Mouse (Mus musculus) right cerebral cortex, adult 2 months (tissue): ENCODE measurements around the gene Zfp825.
A peak's percentile ranks its signal among the peaks of the same experiment; 100 is the strongest.
"Not testable (repeated sequence)": the region's sequence is repeated elsewhere in the genome, so short reads cannot be mapped to it uniquely, and the experiment has no call there.

Source experiments
- DNase-seq, 2 experiments: peaks; one replicate each; pipeline ENCODE4 v3.0.0; 2021 to 2022; ENCODE audit warnings: low spot score in 2 of 2

The Zfp825 gene

DNA sequence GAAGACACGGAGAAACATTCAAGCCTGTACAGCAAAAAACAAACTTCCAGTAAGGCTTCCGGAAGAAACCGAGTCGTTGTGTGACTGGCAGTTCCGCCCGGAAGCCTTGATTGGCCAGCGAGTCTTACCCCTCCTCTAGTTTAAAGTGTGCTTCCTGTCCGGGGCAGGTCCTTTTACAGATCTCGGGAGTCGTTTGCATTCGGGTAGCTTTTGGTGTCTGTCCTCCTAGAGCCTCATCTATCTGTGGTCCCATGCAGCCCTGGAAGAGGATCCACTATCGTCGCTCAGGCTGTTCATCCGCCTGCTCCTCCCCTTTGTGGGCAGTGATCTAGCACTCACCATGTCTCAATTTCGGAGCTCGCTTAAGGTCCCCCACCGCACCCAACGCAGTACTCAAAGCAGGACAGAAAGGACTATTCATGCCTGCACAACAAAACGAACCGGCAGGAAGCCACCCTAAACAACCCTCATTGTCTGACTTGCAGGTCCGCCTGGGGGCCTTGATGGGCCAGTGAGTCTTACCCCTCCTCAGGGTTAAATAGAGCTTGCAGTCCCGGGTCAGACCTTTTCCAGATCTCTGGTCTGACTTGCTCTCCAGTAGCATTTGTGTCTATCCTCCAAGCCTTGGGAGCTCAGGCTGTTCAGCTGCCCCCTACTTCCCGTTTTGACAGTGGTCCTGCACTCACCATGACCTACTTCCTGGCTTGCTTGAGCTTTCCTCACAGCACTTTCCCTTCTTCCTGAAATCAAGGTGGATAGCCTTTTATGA lies at the start of gene Zfp825:
TSS of gene Zfp825 (minus strand) at position 82 of the 769 bp plus-strand sequence.
- peak; percentile 76 for DNase-seq

DNA sequence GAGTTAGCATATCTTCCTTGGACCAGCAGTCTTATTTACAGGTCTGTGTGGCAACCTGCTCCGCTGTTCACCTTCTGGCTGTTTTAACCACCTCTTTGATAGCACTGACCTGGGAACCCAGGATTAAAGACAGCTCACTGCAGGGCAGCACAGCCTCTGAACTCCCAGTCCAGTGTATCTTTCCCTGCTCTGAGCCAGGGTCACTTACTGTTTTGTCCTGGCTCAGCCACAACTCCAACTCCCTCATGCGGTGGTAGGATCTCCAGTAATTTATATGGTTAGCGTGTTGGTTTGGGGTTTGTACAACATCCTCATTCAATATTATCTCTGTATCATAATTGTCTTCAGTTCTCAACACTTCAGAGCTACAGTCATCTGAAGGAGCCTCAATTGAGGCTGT lies 41.6 kb upstream of the Zfp825 start:
- not testable (repeated sequence) for DNase-seq

DNA sequence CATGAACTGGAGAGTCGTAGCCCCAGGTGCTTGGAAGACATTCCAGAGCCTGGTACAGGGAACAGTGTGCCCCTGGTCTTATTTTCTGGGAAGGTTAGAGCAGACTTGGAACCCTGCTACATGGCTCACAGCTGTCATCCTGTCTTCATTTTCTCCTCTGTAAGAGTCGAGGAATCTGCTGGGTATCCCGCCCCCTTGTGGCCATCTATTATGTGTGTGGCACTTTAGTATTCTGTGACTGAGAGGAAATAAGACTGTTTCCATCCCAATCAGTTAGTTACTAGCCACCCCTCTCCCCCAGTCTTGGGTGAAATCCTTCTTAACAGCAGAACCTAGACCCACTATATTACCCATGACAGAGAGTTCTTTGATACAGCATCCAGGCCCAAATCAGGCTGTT lies 41.1 kb upstream of the Zfp825 start:
- DNase-seq, result peak; percentile 31 to 45

DNA sequence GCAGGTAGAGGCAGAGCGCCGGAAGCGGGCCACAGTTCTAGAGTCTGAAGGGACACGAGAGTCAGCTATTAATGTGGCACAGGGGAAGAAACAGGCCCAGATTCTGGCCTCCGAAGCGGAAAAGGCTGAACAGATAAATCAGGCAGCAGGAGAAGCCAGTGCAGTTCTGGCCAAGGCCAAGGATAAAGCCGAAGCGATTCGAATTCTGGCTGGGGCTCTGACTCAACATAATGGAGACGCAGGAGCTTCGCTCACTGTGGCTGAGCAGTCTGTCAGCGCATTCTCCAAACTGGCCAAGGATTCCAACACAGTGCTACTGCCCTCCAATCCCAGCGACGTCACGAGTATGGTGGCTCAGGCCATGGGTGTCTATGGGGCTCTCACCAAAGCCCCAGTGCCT lies 40.3 kb upstream of the Zfp825 start:
- no peak for DNase-seq

DNA sequence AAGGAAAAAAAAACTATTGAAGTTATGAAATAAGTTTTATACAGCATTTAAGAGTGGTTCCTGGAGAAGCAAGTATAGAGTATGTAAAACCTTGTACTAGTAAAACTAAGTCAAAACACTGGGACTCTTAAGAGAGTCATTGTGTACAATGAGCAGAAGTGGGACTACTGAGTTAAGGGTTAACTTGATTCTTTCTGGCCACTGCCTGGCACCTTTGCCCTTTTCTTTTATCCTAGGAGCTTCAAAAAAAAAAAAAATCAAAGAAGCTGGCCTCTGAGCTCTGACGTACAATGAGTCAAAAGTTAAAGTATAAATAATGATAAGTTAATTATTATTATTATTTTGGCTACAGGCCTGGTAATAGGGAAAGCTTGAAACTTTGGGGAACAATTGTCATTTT lies 37.5 kb upstream of the Zfp825 start:
- not testable (repeated sequence) for DNase-seq

DNA sequence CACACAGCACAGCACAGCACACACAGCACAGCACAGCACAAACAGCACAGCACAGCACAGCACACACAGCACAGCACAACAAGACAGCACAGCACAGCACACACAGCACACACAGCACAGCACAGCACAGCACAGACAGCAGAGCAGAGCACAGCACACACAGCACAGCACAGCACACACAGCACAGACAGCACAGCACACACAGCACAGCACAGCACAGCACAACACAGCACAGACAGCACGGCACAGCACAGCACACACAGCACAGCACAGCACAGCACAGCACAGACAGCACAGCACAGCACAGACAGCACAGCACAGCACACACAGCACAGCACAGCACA lies 35.6 kb upstream of the Zfp825 start:
- DNase-seq, result not testable (repeated sequence)

DNA sequence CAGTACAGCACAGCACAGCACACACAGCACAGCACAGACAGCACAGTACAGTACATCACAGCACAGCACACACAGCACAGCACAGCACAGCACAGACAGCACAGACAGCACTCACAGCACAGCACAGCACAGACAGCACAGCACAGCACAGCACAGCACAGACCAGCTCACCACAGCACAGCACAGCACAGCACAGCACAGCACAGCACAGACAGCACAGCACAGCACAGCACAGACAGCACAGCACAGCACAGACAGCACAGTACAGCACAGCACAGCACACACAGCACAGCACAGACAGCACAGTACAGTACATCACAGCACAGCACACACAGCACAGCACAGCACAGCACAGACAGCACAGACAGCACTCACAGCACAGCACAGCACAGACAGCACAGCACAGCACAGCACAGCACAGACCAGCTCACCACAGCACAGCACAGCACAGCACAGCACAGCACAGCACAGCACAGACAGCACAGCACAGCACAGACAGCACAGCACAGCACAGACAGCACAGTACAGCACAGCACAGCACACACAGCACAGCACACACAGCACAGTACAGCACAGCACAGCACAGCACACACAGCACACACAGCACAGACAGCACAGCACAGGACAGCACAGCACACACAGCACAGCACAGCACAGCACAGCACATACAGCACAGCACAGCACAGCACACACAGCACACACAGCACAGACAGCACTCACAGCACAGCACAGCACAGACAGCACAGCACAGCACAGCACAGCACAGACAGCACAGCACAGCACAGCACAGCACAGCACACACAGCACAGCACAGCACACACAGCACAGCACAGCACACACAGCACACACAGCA lies 35.0 kb upstream of the Zfp825 start:
- not testable (repeated sequence) for DNase-seq

DNA sequence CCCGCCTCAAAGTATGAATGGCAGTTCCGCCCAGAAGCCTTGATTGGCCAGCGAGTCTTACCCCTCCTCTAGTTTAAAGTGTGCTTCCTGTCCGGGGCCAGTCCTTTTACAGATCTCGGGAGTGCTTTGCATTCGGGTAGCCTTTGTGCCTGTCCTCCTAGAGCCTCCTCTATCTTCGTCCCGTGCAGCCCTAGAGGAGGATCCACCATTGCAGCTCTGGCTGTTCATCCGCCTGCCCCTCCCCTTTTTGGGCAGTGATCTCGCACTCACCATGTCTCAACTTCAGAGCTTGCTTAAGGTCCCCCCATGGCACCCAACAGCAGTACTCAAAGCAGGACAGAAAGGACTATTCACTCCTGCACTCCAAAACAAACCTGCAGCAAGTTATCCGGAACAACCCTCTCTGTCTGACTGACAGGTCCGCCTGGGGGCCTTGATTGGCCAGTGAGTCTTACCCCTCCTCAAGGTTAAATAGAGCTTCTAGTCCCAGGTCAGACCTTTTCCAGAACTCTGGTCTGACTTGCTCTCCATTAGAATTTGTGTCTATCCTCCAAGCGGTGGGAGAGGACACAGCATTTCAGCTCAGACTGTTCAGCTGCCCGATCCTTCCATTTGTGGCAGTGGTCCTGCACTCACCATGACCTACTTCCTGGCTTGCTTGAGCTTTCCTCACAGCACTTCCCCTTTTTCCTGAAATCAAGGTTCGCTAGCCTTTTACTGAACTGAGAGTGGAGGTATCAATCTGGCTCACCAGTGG lies 28.9 kb upstream of the Zfp825 start:
- DNase-seq, result peak; percentile 69

DNA sequence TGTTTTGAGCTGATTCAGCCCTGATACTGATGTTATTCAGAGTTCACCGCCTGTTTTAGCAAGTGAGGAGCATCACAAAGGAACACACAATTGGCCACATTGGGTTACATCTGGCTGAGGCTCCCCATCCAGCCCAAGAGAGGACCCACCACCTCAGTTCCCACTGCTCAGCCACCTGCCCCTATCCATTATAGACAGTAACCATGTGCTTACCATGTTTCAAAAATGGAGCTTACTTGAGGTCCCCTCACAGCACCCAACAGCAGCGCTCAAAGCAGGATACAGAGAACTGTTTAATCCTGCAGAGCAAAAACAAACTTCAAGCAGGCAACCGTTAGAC lies 28.3 kb upstream of the Zfp825 start:
- DNase-seq, result not testable (repeated sequence)

DNA sequence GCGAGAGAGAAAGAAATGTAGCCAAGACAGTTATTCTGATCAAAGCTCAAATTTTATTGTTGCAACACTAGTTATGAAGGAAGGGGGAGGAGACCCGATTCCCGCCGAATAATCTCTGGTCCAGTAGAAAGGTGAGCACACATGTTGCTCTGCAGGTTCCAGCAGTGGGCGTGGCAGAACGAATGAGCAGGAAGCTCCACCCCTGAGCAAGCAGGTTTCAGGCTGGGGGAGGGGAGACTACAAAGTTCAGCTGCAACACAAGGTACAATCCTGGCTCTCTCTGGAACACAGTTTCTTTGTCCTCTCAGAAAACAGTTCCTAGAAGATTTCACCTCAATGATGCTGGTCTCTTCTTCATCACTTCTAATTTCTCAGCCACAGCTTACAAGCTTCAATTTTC lies 14.2 kb upstream of the Zfp825 start:
- DNase-seq, result not testable (repeated sequence)

DNA sequence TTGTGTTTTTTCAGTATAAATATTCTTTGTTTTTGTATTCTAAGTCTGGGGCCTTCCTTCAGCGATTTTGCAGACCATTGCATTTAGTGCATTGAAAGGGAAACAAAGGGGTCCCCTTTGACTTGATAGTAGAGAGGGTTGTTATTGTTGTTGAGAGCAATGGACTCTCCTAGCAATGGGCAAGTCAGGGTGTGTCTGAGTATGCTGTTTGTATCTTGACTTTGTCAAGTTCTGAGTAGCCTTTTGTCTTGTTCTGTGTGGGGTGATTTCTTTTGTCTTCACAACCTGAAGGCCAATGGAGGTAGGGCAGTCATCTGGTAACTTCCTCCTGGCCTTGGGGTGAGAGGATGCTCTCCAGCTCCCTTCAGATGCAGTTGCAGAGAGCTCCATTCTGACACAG lies 9.1 kb upstream of the Zfp825 start:
- DNase-seq, result not testable (repeated sequence)

DNA sequence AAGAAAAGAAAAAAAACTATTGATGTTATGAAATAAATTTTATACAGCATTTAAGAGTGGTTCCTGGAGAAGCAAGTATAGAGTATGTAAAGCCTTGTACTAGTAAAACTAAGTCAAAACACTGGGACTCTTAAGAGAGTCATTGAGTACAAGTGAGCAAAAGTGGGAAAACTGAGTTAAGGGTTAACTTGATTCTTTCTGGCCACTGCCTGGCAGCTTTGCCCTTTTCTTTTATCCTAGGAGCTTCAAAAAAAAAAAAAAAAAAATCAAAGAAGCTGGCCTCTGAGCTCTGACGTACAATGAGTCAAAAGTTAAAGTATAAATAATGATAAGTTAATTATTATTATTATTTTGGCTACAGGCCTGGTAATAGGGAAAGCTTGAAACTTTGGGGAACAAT lies 5.9 kb upstream of the Zfp825 start:
- DNase-seq, result not testable (repeated sequence)

DNA sequence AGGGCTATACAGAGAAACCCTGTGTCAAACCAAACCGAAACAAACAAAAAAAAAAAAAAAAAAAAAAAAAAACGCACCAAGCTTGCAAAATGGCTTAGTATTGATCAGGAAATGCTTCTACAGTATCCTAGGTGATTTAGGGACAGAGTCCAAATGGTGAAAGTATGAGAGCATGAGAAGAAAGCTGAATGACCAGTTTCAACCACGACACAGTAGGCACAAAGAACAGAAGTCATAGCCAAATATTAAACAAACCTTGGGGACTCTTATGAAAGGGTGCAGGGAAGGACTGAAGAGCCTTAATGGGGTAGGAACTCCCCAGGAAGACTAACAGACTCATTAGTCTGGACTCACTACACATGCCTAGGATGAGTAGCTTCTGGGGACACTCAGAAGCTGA lies 9.5 kb downstream of the Zfp825 start:
- not testable (repeated sequence) for DNase-seq

DNA sequence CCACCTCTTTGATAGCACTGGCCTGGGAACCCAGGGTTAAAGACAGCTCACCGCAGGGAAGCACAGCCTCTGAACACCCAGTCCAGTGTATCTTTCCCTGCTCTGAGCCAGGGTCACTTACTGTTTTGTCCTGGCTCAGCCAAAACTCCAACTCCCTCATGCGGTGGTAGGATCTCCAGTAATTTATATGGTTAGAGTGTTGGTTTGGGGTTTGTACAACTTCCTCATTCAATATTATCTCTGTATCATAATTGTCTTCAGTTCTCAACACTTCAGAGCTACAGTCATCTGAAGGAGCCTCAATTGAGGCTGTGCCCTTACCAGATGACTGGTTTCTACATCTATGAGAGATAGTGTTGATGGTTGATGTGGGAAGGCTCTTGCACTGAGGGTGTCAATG lies 22.3 kb downstream of the Zfp825 start:
- DNase-seq, result not testable (repeated sequence)

DNA sequence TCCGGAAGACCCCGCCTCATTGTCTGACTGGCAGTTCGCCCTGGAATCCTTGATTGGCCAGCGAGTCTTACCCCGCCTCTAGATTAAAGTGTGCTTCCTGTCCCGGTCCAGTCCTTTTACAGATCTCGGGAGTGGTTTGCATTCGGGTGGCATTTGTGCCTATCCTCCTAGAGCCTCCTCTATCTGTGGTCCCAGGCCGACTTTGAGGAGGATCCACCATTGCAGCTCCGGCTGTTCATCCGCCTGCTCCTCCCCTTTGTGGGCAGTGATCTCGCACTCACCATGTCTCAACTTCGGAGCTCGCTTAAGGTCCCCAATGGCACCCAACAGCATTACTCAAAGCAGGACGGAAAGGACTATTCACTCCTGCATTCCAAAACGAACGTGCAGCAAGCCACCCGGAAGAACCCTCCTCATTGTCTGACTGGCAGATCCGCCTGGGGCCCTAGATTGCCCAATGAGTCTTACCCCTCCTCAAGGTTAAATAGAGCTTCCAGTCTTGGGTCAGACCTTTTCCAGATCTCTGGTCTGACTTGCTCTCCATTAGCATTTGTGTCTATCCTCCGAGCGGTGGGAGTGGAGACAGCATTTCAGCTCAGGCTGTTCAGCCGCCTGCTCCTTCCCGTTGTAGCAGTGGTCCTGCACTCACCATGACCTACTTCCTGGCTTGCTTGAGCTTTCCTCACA lies 30.9 kb downstream of the Zfp825 start:
- DNase-seq, result peak; percentile 72 to 77

DNA sequence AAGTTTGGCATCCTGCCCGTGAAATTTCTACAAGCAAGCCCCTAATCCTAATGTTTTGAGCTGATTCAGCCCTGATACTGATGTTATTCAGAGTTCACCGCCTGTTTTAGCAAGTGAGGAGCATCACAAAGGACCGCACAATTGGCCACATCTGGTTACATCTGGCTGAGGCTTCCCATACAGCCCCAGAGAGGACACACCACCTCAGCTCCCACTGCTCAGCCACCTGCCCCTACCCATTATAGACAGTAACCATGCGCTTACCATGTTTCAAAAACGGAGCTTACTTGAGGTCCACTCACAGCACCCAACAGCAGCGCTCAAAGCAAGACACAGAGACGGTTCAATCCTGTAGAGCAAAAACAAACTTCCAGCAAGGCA lies 31.5 kb downstream of the Zfp825 start:
- not testable (repeated sequence) for DNase-seq

DNA sequence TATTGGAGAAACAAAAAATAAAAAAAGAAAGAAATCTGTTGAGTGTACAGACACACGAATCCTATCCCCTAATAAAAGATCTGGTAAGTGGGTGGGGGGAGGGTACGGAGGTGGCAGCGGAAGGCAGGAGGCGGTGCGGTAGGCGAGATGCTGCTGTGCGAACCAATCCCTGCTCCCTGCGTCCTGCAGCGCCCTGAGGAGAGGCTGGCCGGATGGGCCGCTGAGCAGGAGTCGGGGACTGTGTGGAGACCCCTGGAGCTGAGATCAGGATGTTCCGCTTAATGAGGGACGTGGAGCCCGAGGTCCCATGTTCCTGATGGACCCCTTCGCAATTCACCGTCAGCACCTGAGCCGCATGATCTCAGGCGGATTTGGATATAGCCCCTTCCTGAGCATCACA lies 53.9 kb downstream of the Zfp825 start:
- no peak for DNase-seq
